Mouse (Mus musculus): Measurements from ENCODE around the gene Pold1.

GRCm38 (mm10) chr7:44550409-44550678, 1.7 kb upstream of the Pold1 start:
- no peak for TF ChIP-seq CTCF (IDR thresholded peaks at IDR 0.05; ENCODE audit: low read depth, low read length)
- no peak for TF ChIP-seq POLR2A (IDR thresholded peaks at IDR 0.05; ENCODE audit: extremely low read depth, insufficient read depth, low read length)
